Mouse (Mus musculus) midbrain, embryonic 15.5 days (tissue): ENCODE results near the gene Zfp217. TPM values are rescaled to one million over a fixed set of nuclear protein-coding genes. Genes with fewer than 3 reads are reported as not detected.
A peak's percentile ranks its signal among the peaks of the same experiment; 100 is the strongest.

Experiments
- ATAC-seq: fragments of 200-750 bp; cut with Nextera tagmentation; replicated peaks from 2 replicates; pipeline ENCODE4 v1.8.0; 2017; ENCODE audit warnings: moderate TSS enrichment
- H3K27ac ChIP-seq: fragments of 300-500 bp; sonication (generic); 2 replicates; pipeline ENCODE4 v1.5.1; 2015; ENCODE audit warnings: mild to moderate bottlenecking, inconsistent platforms
- H3K27me3 ChIP-seq: fragments of 300-500 bp; sonication (generic); replicated peaks from 2 replicates; pipeline ENCODE4 v1.6.1; 2015; ENCODE audit warnings: inconsistent platforms
- H3K36me3 ChIP-seq: fragments of 300-500 bp; sonication (generic); replicated peaks from 2 replicates; pipeline ENCODE4 v1.6.1; 2015; ENCODE audit warnings: inconsistent platforms
- H3K4me1 ChIP-seq: fragments of 300-500 bp; sonication (generic); 2 replicates; pipeline ENCODE4 v1.6.1; 2015; ENCODE audit warnings: inconsistent platforms
- H3K4me2 ChIP-seq: fragments of 300-500 bp; sonication (generic); 2 replicates; pipeline ENCODE4 v1.6.1; 2015; ENCODE audit warnings: inconsistent platforms, mild to moderate bottlenecking, moderate library complexity
- H3K4me3 ChIP-seq: fragments of 300-500 bp; sonication (generic); 2 replicates; pipeline ENCODE4 v1.5.1; 2015; ENCODE audit warnings: mild to moderate bottlenecking, inconsistent platforms
- H3K9ac ChIP-seq: fragments of 300-500 bp; sonication (generic); 2 replicates; pipeline ENCODE4 v1.6.1; 2015; ENCODE audit warnings: mild to moderate bottlenecking, inconsistent platforms
- H3K9me3 ChIP-seq: fragments of 300-500 bp; sonication (generic); 2 replicates; pipeline ENCODE4 v1.6.1; 2016; ENCODE audit warnings: inconsistent platforms
- whole genome bisulfite sequencing: fragments of 180-500 bp; shearing (Covaris S2); methylation state at CpG from one replicate; pipeline ENCODE4 v1.1.7; 2015; ENCODE audit warnings: mixed read lengths; 5-methylcytosine and 5-hydroxymethylcytosine counted together
- polyA plus RNA-seq: library from polyadenylated mRNA; unstranded; fragments of >200 nt; fragmentation: Nextera tagmentation; extraction: Ambion mirVana; gene quantifications from 2 replicates; pipeline ENCODE4 v1.2.1, GENCODE M21; 2015

Gene Zfp217
- polyA plus RNA-seq, 1 experiment from 2014 or later: 1.4 TPM

GRCm38 (mm10) chr2:170157280-170158200 lies 9.6 kb upstream of the Zfp217 start:
- Histone ChIP-seq H3K36me3 (no peaks in the 10 kb centered on the region), H3K4me1 (peaks cover 29% of the 10 kb centered on the region), H3K9me3 (no peaks in the 10 kb centered on the region), H3K4me3 (no peak overlapping the region), H3K27me3 (no peaks in the 10 kb centered on the region), H3K27ac (no peak overlapping the region), H3K4me2 (no peak overlapping the region), H3K9ac (no peak overlapping the region)
- 48% methylated on average over 11 of the region's 11 CpGs for WGBS
- no peak for ATAC-seq

DNA sequence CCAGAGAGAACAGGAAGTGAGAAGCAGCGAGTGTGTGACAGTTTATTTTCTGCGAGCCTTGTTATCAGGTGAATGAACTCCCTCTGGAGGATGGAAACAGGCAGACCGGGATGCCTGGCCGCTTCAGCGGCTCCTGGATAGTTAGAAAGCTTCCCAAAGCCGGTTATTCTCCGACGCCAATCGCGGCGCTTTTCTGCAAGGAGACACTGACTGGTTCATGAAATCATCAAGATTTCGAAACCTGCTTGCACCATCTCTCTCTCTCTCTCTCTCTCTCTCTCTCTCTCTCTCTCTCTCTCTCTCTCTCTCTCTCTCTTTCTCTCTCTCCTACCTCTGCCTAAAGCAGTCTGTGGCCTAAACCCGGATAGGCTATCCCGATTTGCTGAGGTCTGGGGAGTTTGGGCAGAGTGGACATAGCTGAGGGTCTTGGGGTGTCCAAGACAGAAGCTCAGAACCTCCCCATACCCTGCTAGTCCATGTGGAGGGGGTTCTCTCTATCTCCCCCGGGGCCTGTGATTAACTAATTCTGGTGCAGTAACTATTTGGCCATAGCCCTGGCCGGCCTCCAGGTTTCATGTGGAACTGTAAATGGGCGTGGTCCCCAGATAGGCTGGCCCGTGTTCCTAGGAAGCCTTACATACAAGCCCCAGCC lies 7.3 kb upstream of the Zfp217 start:
- H3K27ac ChIP-seq: peak overlapping the region; percentile 45; the same call in 1 of the 2 replicates
- H3K36me3 ChIP-seq: no peaks in the 10 kb centered on the region
- H3K4me1 ChIP-seq: peaks cover 25% of the 10 kb centered on the region
- peak overlapping the region; percentile 30 for H3K4me3 ChIP-seq
- 14% methylated on average over 18 of the region's 18 CpGs for WGBS
- no peaks in the 10 kb centered on the region for H3K9me3 ChIP-seq
- 0 out of 2 replicates have a peak overlapping the region, but pooled peaks have one; percentile 9 for H3K9ac ChIP-seq
- no peaks in the 10 kb centered on the region for H3K27me3 ChIP-seq
- H3K4me2 ChIP-seq: peak overlapping the region; percentile 52
- ATAC-seq: no peak

- Histone ChIP-seq H3K36me3 (no peaks in the 10 kb centered on the region), H3K4me1 (peaks cover 22% of the 10 kb centered on the region), H3K4me3 (peak overlapping the region; percentile 30), H3K9ac (0 out of 2 replicates have a peak overlapping the region, but pooled peaks have one; percentile 9), H3K27ac (peak overlapping the region; percentile 45; the same call in 1 of the 2 replicates), H3K4me2 (peak overlapping the region; percentile 52), H3K9me3 (no peaks in the 10 kb centered on the region), H3K27me3 (no peaks in the 10 kb centered on the region)
- WGBS: 14% methylated on average over 5 of the region's 5 CpGs
- ATAC-seq: no peak
These were observed 6.8 kb upstream of the Zfp217 start for GRCm38 (mm10) chr2:170154738-170155088.

DNA sequence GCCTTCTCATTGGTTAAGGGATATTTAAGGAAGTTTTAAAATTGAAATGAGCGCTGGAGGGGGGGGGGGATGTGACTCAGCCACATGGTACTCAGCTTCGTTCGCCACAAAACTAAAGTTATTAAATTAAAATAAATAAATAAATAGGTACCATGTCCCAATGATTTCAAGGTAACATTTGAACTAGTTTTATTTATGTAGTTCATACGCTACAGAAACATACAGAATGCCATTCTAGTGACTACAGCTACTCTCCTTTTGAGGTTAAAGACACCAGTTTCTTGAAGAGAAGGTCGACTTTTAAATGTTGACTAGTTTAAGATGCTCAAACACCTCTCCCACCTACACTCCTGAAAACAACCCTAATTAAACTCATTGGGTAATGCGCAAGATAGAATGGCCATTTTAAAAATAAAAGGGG lies 6.4 kb upstream of the Zfp217 start:
- H3K9me3 ChIP-seq: no peaks in the 10 kb centered on the region
- H3K4me2 ChIP-seq: peak overlapping the region; percentile 52
- no peak overlapping the region for H3K4me3 ChIP-seq
- H3K4me1 ChIP-seq: peaks cover 22% of the 10 kb centered on the region
- no peak for ATAC-seq
- no peaks in the 10 kb centered on the region for H3K36me3 ChIP-seq
- H3K27me3 ChIP-seq: no peaks in the 10 kb centered on the region
- H3K9ac ChIP-seq: no peak overlapping the region
- 21% methylated on average over 6 of the region's 6 CpGs for WGBS
- no peak overlapping the region for H3K27ac ChIP-seq

- Histone ChIP-seq H3K36me3 (no peaks in the 10 kb centered on the region), H3K4me3 (peak overlapping the region; percentile 24), H3K27ac (no peak overlapping the region), H3K9ac (peak overlapping the region; percentile 1; the same call in 1 of the 2 replicates), H3K4me2 (peak overlapping the region; percentile 52), H3K4me1 (peaks cover 22% of the 10 kb centered on the region), H3K27me3 (no peaks in the 10 kb centered on the region), H3K9me3 (no peaks in the 10 kb centered on the region)
- no peak for ATAC-seq
- 4% methylated on average over 37 of the region's 37 CpGs for WGBS
These were observed 5.7 kb upstream of the Zfp217 start for GRCm38 (mm10) chr2:170153421-170154271.

- Histone ChIP-seq H3K4me2 (no peak overlapping the region; the same call in 1 of the 2 replicates), H3K27ac (no peak overlapping the region), H3K27me3 (no peaks in the 10 kb centered on the region), H3K36me3 (no peaks in the 10 kb centered on the region), H3K4me3 (no peak overlapping the region), H3K9me3 (no peaks in the 10 kb centered on the region), H3K9ac (no peak overlapping the region), H3K4me1 (peaks cover 22% of the 10 kb centered on the region)
- 31% methylated on average over 7 of the region's 7 CpGs for WGBS
- no peak for ATAC-seq
These were observed 5.0 kb upstream of the Zfp217 start for GRCm38 (mm10) chr2:170152856-170153255.

DNA sequence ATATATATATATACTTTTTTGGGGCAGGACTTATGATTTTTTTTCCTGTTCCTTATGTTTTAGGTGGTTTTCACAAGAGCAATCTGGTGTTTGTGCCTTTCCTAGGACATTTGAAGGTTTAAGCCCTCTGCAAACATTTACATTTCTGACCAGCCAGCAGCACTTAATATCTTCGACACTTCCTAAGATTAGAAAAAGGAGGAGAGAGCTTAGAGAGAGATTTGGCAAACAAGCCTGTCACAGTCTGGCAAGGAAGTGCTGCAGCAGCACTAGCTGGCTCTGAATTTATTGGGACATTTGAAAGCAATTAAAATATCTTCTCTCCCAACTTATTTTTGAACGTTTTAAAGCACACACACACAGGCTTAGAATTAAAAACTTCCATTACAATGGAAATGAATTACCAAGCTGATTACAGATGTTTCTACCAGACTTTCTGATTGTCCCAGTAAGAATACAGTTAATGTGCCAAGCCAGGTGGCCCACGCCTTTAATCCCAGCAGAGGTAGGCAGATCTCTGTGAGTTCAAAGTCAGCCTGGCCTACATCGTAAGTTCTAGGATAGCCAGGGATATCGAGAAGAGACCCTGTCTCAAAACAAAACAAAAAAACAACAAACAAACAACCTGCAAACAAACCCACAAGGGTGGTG lies 4.3 kb upstream of the Zfp217 start:
- Histone ChIP-seq H3K36me3 (no peaks in the 10 kb centered on the region), H3K9ac (no peak overlapping the region), H3K4me3 (no peak overlapping the region), H3K27me3 (no peaks in the 10 kb centered on the region), H3K4me1 (peaks cover 22% of the 10 kb centered on the region), H3K4me2 (no peak overlapping the region), H3K27ac (no peak overlapping the region), H3K9me3 (no peaks in the 10 kb centered on the region)
- WGBS: 67% methylated on average over 5 of the region's 5 CpGs
- no peak for ATAC-seq

- no peak overlapping the region for H3K4me2 ChIP-seq
- no peaks in the 10 kb centered on the region for H3K36me3 ChIP-seq
- no peak for ATAC-seq
- H3K4me1 ChIP-seq: peaks cover 22% of the 10 kb centered on the region
- H3K27me3 ChIP-seq: no peaks in the 10 kb centered on the region
- 82% methylated on average over 8 of the region's 8 CpGs for WGBS
- no peak overlapping the region for H3K4me3 ChIP-seq
- H3K9ac ChIP-seq: no peak overlapping the region
- H3K9me3 ChIP-seq: no peaks in the 10 kb centered on the region
- no peak overlapping the region for H3K27ac ChIP-seq
These were observed 3.6 kb upstream of the Zfp217 start for GRCm38 (mm10) chr2:170151470-170151869.

DNA sequence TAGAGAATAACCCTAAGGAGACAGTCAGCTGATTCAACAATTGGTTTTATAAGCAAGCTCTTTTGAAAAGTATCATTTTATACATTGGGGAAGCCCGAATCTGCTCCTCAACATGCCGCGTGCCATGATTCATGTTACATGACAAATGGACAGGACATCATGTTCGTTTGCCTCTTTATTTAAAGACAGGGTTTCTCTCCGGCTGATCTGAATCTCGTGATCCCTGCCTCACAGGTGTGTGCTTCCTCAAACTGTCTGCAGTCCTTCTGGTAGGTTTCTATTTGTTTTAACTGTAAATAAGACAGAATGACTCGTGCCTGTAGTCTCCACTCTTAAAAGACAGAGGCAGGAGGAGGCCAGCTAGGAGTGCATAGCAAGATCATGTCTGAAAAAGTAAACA lies 925 bp upstream of the Zfp217 start:
- Histone ChIP-seq H3K27me3 (no peaks in the 10 kb centered on the region), H3K27ac (no peak overlapping the region), H3K4me2 (no peak overlapping the region), H3K36me3 (no peaks in the 10 kb centered on the region), H3K4me1 (peaks cover 7% of the 10 kb centered on the region), H3K9me3 (no peaks in the 10 kb centered on the region), H3K9ac (no peak overlapping the region), H3K4me3 (no peak overlapping the region)
- no peak for ATAC-seq
- WGBS: 82% methylated on average over 7 of the region's 7 CpGs

DNA sequence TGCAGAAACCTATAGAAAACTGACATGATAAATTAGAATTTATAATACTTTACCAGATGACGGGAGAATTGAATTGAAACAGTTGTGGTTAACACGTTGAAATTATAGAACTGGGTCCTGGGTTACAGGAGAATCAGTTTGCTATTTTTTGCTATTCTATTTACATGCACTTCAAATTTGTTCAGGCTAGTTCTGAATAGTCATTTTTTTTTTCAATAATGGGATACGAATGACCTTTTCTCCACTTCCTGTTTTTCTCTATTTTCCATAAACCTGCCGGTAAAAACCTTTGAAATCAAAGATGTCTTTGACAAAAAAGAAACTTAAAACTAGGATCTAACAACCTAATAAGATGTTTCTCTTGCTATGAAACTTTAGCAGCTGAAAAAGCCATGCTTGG lies 733 bp downstream of the Zfp217 start:
- Histone ChIP-seq H3K9me3 (no peaks in the 10 kb centered on the region), H3K27me3 (no peaks in the 10 kb centered on the region), H3K4me3 (no peak overlapping the region), H3K4me1 (no peaks in the 10 kb centered on the region), H3K36me3 (no peaks in the 10 kb centered on the region), H3K9ac (no peak overlapping the region), H3K27ac (no peak overlapping the region), H3K4me2 (no peak overlapping the region)
- no peak for ATAC-seq
- WGBS: 80% methylated on average over 4 of the region's 4 CpGs

- 88% methylated on average over 10 of the region's 10 CpGs for WGBS
- H3K27me3 ChIP-seq: no peaks in the 10 kb centered on the region
- no peak for ATAC-seq
- H3K9ac ChIP-seq: no peak overlapping the region
- H3K4me2 ChIP-seq: no peak overlapping the region
- no peaks in the 10 kb centered on the region for H3K9me3 ChIP-seq
- no peak overlapping the region for H3K27ac ChIP-seq
- H3K4me3 ChIP-seq: no peak overlapping the region
- H3K4me1 ChIP-seq: no peaks in the 10 kb centered on the region
- no peaks in the 10 kb centered on the region for H3K36me3 ChIP-seq
These were observed 3.6 kb downstream of the Zfp217 start for GRCm38 (mm10) chr2:170144343-170144742.
